Mouse (Mus musculus): ENCODE measurements around the gene Slc1a6. TPM values are rescaled to one million over a fixed set of nuclear protein-coding genes. Genes with fewer than 3 reads are reported as not detected.

Gene Slc1a6
- polyA plus RNA-seq, 1 experiment from 2014 or later = 1.1 TPM

GRCm38 (mm10) chr10:78852066-78852465 is 71.8 kb downstream of the Slc1a6 start, which contains the start of gene Olfr1356:
Gene Olfr1356 (minus strand): TSS chr10:78852166.
- no peak within 1 kb of the TSS for H3K9ac ChIP-seq (ENCODE audit: low read length)
- ATAC-seq (replicated peaks; ENCODE audit: low FRiP score, low TSS enrichment, low read depth) (no peak), DNase-seq (ENCODE audit: low spot score) (no peak)
- H3K36me3 ChIP-seq (ENCODE audit: control insufficient read depth, insufficient read depth, low read length) = no peaks in the 10 kb centered on the region
- H3K27me3 ChIP-seq (replicated peaks; ENCODE audit: control insufficient read depth, insufficient read depth, low read length) = no peaks in the 10 kb centered on the region
- H3K4me3 ChIP-seq (ENCODE audit: low read depth, low read length) = no peak within 1 kb of the TSS
- H3K4me1 ChIP-seq (replicated peaks; ENCODE audit: control insufficient read depth, insufficient read depth, low read length) = no peaks in the 10 kb centered on the region
- 79% methylated on average over 2 of the region's 2 CpGs for WGBS
- no peaks in the 10 kb centered on the region for H3K9me3 ChIP-seq (ENCODE audit: control insufficient read depth, low read length)
- no peak within 1 kb of the TSS for H3K4me2 ChIP-seq (ENCODE audit: low read length)
- H3K27ac ChIP-seq (ENCODE audit: low read depth) = no peak within 1 kb of the TSS

Other genes starting within 250 kb of the Slc1a6 start
- 44.1 and 46.8 TPM in 2 replicates for gene Ilvbl, start 206.2 kb upstream of the Slc1a6 start, polyA plus RNA-seq (2014; fragmentation: Nextera tagmentation; extraction: Ambion mirVana)
- 19.4 and 24.1 TPM in 2 replicates for gene Syde1, start 188.5 kb upstream of the Slc1a6 start, polyA plus RNA-seq (2014; fragmentation: Nextera tagmentation; extraction: Ambion mirVana)
- gene Olfr1357, start 162.4 kb upstream of the Slc1a6 start, polyA plus RNA-seq (2014; fragmentation: Nextera tagmentation; extraction: Ambion mirVana) = not detected in 2 replicates
- 0.18 TPM in 1 of 2 replicates, not detected in the other for gene Casp14, start 62.2 kb upstream of the Slc1a6 start, polyA plus RNA-seq (2014; fragmentation: Nextera tagmentation; extraction: Ambion mirVana)
- gene Ccdc105, start 27.4 kb upstream of the Slc1a6 start, polyA plus RNA-seq (2014; fragmentation: Nextera tagmentation; extraction: Ambion mirVana) = 0.11 TPM in 1 of 2 replicates, not detected in the other
- gene Olfr1356, start 71.7 kb downstream of the Slc1a6 start, polyA plus RNA-seq (2014; fragmentation: Nextera tagmentation; extraction: Ambion mirVana) = not detected in 2 replicates
- not detected in 2 replicates for gene Olfr1355, start 95.0 kb downstream of the Slc1a6 start, polyA plus RNA-seq (2014; fragmentation: Nextera tagmentation; extraction: Ambion mirVana)
- gene Olfr1354, start 132.7 kb downstream of the Slc1a6 start, polyA plus RNA-seq (2014; fragmentation: Nextera tagmentation; extraction: Ambion mirVana) = not detected in 2 replicates
- not detected in 2 replicates for gene Olfr8, start 170.1 kb downstream of the Slc1a6 start, polyA plus RNA-seq (2014; fragmentation: Nextera tagmentation; extraction: Ambion mirVana)
- not detected in 2 replicates for gene Olfr1353, start 182.8 kb downstream of the Slc1a6 start, polyA plus RNA-seq (2014; fragmentation: Nextera tagmentation; extraction: Ambion mirVana)
- gene Olfr1352, start 200.6 kb downstream of the Slc1a6 start, polyA plus RNA-seq (2014; fragmentation: Nextera tagmentation; extraction: Ambion mirVana) = not detected in 2 replicates
- gene Olfr1351, start 232.0 kb downstream of the Slc1a6 start, polyA plus RNA-seq (2014; fragmentation: Nextera tagmentation; extraction: Ambion mirVana) = not detected in 2 replicates
- not detected in 2 replicates for gene Olfr57, start 248.2 kb downstream of the Slc1a6 start, polyA plus RNA-seq (2014; fragmentation: Nextera tagmentation; extraction: Ambion mirVana)

Measured in intestine, embryonic 14.5 days (tissue).